Mouse (Mus musculus): ENCODE data around the gene Rcor3. TPM values are rescaled to one million over a fixed set of nuclear protein-coding genes. Genes with fewer than 3 reads are reported as not detected.

Gene Rcor3
- polyA plus RNA-seq, 1 experiment from 2014 or later: 28.8 TPM

DNA sequence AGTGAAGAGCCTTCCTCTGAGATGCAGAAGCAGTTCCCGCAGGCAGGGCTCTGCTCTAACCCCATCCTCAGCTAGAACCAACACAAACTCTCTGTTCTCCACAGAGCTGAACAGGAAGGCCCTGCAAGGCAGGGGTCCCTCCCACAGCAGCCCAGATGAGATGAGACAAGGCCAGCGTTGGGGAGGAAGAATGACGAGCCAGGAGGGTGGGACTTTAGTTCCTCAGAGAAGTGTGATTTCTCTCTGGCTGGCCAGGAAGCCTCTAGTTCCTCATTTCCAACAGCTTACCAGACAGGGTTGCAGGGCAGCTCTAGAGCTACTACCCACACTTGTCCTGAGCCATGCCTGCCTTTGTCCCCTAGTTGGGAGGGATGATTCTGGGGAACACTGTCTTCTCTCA is 59.5 kb downstream of the Rcor3 start:
- H3K4me2 ChIP-seq (replicated peaks): no peak overlapping the region
- whole genome bisulfite sequencing: 45% methylated on average over 3 of the region's 3 CpGs

GRCm38 (mm10) chr1:192076796-192077535 is 60.9 kb downstream of the Rcor3 start:
- no peak for ATAC-seq (ENCODE audit: low FRiP score, low read depth)
- no peak overlapping the region for H3K4me2 ChIP-seq (replicated peaks)
- H3K36me3 ChIP-seq: no peaks in the 10 kb centered on the region
- no peak overlapping the region for H3K4me3 ChIP-seq
- H3K9me3 ChIP-seq: no peaks in the 10 kb centered on the region
- H3K9ac ChIP-seq: no peak overlapping the region
- no peak overlapping the region for H3K27ac ChIP-seq
- no peaks in the 10 kb centered on the region for H3K4me1 ChIP-seq
- H3K27me3 ChIP-seq (replicated peaks): no peaks in the 10 kb centered on the region

More for the DNA sequence above, 59.5 kb downstream of the Rcor3 start:
- Histone ChIP-seq H3K9ac (no peak overlapping the region), H3K4me1 (no peaks in the 10 kb centered on the region), H3K36me3 (no peaks in the 10 kb centered on the region), H3K9me3 (no peaks in the 10 kb centered on the region), H3K27ac (no peak overlapping the region), H3K4me3 (no peak overlapping the region), H3K27me3 (replicated peaks) (no peaks in the 10 kb centered on the region)
- no peak for ATAC-seq (ENCODE audit: low FRiP score, low read depth)

GRCm38 (mm10) chr1:192076101-192076500 is 61.8 kb downstream of the Rcor3 start:
- 77% methylated on average over 4 of the region's 4 CpGs for WGBS
- Histone ChIP-seq H3K4me1 (0 out of 2 replicates have a peak, but pooled peaks cover under 1% of the 10 kb centered on the region), H3K9ac (no peak overlapping the region), H3K9me3 (no peaks in the 10 kb centered on the region), H3K4me2 (replicated peaks) (no peak overlapping the region), H3K27me3 (replicated peaks) (no peaks in the 10 kb centered on the region), H3K4me3 (no peak overlapping the region), H3K36me3 (no peaks in the 10 kb centered on the region), H3K27ac (no peak overlapping the region)
- no peak for ATAC-seq (ENCODE audit: low FRiP score, low read depth)

DNA sequence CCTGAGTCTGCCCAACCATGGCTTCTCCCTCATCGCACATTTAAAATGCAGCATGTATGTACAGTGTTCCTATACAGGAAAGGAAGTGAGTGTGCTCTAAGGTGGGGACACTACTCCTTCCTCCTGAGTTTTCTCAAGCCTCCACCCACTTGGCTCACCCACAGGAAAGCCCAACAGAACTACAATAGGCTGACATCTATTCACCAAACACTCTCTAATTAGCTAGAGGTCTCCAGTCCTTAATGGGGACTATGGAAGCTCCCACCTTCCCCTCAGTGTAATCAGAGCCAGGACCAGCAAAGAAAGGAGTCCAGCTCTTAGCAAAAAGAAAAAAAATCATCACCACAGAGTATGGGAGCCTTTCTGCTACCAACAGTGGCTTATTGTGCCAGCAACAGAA is 63.0 kb downstream of the Rcor3 start:
- ATAC-seq (ENCODE audit: low FRiP score, low read depth): no peak
- no peak overlapping the region for H3K9ac ChIP-seq
- WGBS: 82% methylated on average over 1 of the region's 1 CpGs
- 0 out of 2 replicates have a peak, but pooled peaks cover 12% of the 10 kb centered on the region for H3K4me1 ChIP-seq
- H3K4me2 ChIP-seq (replicated peaks): no peak overlapping the region
- no peak overlapping the region for H3K4me3 ChIP-seq
- H3K27ac ChIP-seq: no peak overlapping the region
- H3K27me3 ChIP-seq (replicated peaks): no peaks in the 10 kb centered on the region
- no peaks in the 10 kb centered on the region for H3K9me3 ChIP-seq
- no peaks in the 10 kb centered on the region for H3K36me3 ChIP-seq

- Histone ChIP-seq H3K4me1 (0 out of 2 replicates have a peak, but pooled peaks cover 12% of the 10 kb centered on the region), H3K36me3 (no peaks in the 10 kb centered on the region), H3K9me3 (no peaks in the 10 kb centered on the region), H3K9ac (no peak overlapping the region), H3K4me3 (no peak overlapping the region), H3K4me2 (replicated peaks) (no peak overlapping the region), H3K27ac (no peak overlapping the region), H3K27me3 (replicated peaks) (no peaks in the 10 kb centered on the region)
- ATAC-seq (ENCODE audit: low FRiP score, low read depth): no peak
- 95% methylated on average over 1 of the region's 1 CpGs for WGBS
These were observed 65.4 kb downstream of the Rcor3 start for GRCm38 (mm10) chr1:192072426-192072825.

DNA sequence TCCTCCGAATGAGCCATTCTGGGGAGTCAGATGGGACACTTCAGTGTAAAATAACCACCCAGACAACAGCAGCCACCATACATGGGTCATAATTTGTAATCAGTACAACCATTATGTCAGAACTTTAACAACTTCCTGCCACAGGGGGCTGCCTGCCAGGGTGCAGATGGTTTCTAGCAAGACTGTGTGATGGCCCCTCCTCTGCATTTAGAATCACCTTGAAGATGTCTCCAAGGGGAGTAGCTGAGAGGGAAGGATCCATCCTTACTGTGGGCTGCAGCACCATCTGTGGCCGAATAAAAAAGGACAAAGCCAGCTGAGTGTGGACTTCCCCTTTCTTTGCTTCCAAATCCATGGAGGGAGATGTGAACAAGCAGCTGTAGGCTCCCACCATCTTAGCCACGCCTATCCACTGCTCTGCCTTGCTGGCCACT is 67.2 kb downstream of the Rcor3 start:
- Histone ChIP-seq H3K27ac (no peak overlapping the region), H3K9me3 (no peaks in the 10 kb centered on the region), H3K27me3 (replicated peaks) (no peaks in the 10 kb centered on the region), H3K36me3 (no peaks in the 10 kb centered on the region), H3K4me3 (no peak overlapping the region), H3K4me1 (0 out of 2 replicates have a peak, but pooled peaks cover 12% of the 10 kb centered on the region), H3K9ac (no peak overlapping the region), H3K4me2 (replicated peaks) (no peak overlapping the region)
- ATAC-seq (ENCODE audit: low FRiP score, low read depth): no peak
- WGBS: 51% methylated on average over 3 of the region's 3 CpGs

- Histone ChIP-seq H3K4me3 (no peak overlapping the region), H3K27me3 (replicated peaks) (no peaks in the 10 kb centered on the region), H3K9ac (no peak overlapping the region), H3K27ac (no peak overlapping the region), H3K9me3 (no peaks in the 10 kb centered on the region), H3K4me2 (replicated peaks) (no peak overlapping the region), H3K4me1 (0 out of 2 replicates have a peak, but pooled peaks cover 12% of the 10 kb centered on the region), H3K36me3 (no peaks in the 10 kb centered on the region)
- ATAC-seq (ENCODE audit: low FRiP score, low read depth): no peak
- 54% methylated on average over 13 of the region's 13 CpGs for WGBS
These were observed 67.8 kb downstream of the Rcor3 start for GRCm38 (mm10) chr1:192069971-192070591.

DNA sequence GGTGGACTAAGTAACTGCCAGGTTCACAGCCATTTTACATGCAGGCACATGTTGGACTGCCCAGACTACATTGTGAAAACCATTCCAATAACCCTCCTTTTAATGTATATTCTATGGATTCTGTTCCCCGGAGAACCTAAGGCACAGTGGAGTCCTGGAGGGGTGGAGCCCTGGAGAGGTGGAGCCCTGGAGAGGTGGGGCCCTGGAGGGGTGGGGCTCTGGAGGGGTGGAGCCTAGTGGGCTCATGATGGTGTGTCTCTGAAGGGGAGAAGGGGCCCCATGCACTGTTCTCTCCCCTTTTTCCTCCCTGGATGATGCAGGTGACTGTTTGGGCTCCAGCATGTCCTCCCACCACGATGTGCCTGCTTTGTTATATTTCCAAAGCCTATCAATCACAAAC is 69.7 kb downstream of the Rcor3 start:
- Histone ChIP-seq H3K9me3 (no peaks in the 10 kb centered on the region), H3K4me3 (no peak overlapping the region), H3K36me3 (no peaks in the 10 kb centered on the region), H3K27me3 (replicated peaks) (no peaks in the 10 kb centered on the region), H3K4me1 (0 out of 2 replicates have a peak, but pooled peaks cover 12% of the 10 kb centered on the region), H3K27ac (no peak overlapping the region), H3K9ac (no peak overlapping the region), H3K4me2 (replicated peaks) (no peak overlapping the region)
- no peak for ATAC-seq (ENCODE audit: low FRiP score, low read depth)
- WGBS: 63% methylated on average over 2 of the region's 2 CpGs

GRCm38 (mm10) chr1:192066956-192067355 is 70.9 kb downstream of the Rcor3 start:
- 0 out of 2 replicates have a peak, but pooled peaks cover 12% of the 10 kb centered on the region for H3K4me1 ChIP-seq
- H3K9ac ChIP-seq: no peak overlapping the region
- no peaks in the 10 kb centered on the region for H3K36me3 ChIP-seq
- no peak for ATAC-seq (ENCODE audit: low FRiP score, low read depth)
- H3K27ac ChIP-seq: no peak overlapping the region
- H3K9me3 ChIP-seq: no peaks in the 10 kb centered on the region
- no peaks in the 10 kb centered on the region for H3K27me3 ChIP-seq (replicated peaks)
- no peak overlapping the region for H3K4me2 ChIP-seq (replicated peaks)
- WGBS: 89% methylated on average over 3 of the region's 3 CpGs
- H3K4me3 ChIP-seq: no peak overlapping the region

GRCm38 (mm10) chr1:192063209-192063946 is 74.5 kb downstream of the Rcor3 start:
- WGBS: 92% methylated on average over 8 of the region's 8 CpGs
- no peak for ATAC-seq (ENCODE audit: low FRiP score, low read depth)
- no peaks in the 10 kb centered on the region for H3K4me1 ChIP-seq
- H3K9me3 ChIP-seq: no peaks in the 10 kb centered on the region
- H3K4me3 ChIP-seq: no peak overlapping the region
- H3K4me2 ChIP-seq (replicated peaks): no peak overlapping the region
- H3K27ac ChIP-seq: no peak overlapping the region
- no peaks in the 10 kb centered on the region for H3K36me3 ChIP-seq
- no peak overlapping the region for H3K9ac ChIP-seq
- no peaks in the 10 kb centered on the region for H3K27me3 ChIP-seq (replicated peaks)

DNA sequence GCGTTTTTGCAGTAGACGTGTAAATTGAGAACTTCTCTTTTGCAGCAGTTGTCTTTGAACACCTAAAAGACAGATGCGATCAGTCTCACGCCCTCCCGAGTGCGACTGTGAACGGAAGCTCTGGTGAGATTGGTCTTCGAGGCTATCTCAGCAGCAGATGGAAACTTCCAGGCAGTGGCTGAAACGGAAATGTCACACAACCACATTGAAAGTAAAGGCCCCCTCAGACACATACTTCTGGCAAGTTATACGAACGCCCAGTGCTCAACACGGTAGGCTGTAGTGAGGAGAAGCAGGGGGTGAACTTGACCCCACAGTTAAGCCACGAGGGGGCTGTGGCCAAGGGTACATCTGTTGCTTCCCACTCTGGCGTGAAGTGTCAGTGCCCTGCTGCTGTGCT is 75.2 kb downstream of the Rcor3 start:
- WGBS: 91% methylated on average over 14 of the region's 14 CpGs

GRCm38 (mm10) chr1:192061666-192062306 is 76.1 kb downstream of the Rcor3 start:
- WGBS: 78% methylated on average over 4 of the region's 4 CpGs
- Histone ChIP-seq H3K9ac (no peak overlapping the region), H3K4me2 (replicated peaks) (no peak overlapping the region), H3K27ac (no peak overlapping the region), H3K4me1 (no peaks in the 10 kb centered on the region), H3K4me3 (no peak overlapping the region), H3K27me3 (replicated peaks) (no peaks in the 10 kb centered on the region), H3K9me3 (no peaks in the 10 kb centered on the region), H3K36me3 (no peaks in the 10 kb centered on the region)
- ATAC-seq (ENCODE audit: low FRiP score, low read depth): no peak

More for the DNA sequence above, 75.2 kb downstream of the Rcor3 start:
- Histone ChIP-seq H3K4me1 (no peaks in the 10 kb centered on the region), H3K36me3 (no peaks in the 10 kb centered on the region), H3K4me3 (no peak overlapping the region), H3K9me3 (no peaks in the 10 kb centered on the region), H3K4me2 (replicated peaks) (no peak overlapping the region), H3K9ac (no peak overlapping the region), H3K27me3 (replicated peaks) (no peaks in the 10 kb centered on the region), H3K27ac (no peak overlapping the region)
- no peak for ATAC-seq (ENCODE audit: low FRiP score, low read depth)

Measured in neural tube, embryonic 12.5 days (tissue).